Mouse (Mus musculus) CH12F3 (cell line): ENCODE measurements around the gene Nkd1.

Experiments
- in situ Hi-C: fragments of 300-500 bp; cut with MboI; formaldehyde crosslinking; loops from 2 replicates; pipeline ENCODE4 v1.14.3; 2020; ENCODE audit warnings: low sequenced_read_pairs

Gene Nkd1

DNA sequence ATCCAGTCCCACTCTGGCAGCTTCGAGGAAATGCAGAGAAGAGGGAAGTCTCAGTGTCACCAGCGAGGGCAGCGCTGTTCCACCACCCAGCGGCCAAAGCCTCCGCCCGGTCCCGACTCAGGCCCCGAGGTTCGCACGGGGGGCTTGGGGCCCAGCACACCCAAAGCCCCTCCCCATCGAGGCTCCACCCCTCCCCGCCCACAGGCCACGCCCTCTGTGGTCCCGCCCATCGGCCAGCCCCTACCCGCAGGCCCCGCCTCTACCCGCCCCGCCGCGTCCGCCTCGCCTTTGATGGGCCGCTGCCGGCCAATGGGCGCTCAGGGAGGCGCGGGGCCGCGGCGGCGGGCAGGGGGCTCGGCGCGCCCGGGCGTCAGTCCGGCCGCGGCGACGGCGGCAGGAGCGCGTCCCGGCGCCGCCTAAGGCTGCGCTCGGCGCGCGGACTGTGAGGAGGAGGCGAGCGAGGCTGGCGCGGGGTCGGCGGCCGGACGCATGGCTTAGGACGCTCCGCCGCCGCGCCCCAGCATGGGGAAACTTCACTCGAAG lies at the start of gene Nkd1:
Gene Nkd1, plus strand, starts transcription at position 370 of the 543 bp plus-strand sequence.
- in situ Hi-C loops, result no loop called here

- in situ Hi-C loops, result no loop called here
Measured at GRCm38 (mm10) chr8:88481290-88481689, 39.9 kb upstream of the Nkd1 start.

DNA sequence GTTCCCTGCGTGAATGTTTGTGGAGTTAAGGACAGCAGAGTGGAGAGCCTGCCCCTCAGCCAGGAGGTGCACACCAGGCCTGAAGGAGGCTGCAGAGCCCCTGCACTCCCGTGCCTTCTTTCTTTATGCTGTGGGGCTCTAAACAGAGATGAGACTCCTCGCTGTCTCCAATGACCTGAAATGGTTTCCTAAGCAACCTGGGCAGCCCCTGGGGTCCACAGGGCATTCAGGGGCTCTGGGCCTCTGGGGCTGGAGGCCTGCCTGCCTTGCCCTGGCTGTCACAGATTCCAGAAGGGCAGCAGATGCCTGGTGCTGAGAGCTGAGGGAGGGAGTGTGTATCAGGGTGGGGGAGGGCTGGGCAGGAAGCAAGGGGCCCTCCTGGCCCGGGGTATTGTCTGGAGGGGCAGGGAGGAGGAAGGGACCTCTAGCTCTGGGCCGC lies 32.7 kb upstream of the Nkd1 start:
- in situ Hi-C loops, result no loop called here

DNA sequence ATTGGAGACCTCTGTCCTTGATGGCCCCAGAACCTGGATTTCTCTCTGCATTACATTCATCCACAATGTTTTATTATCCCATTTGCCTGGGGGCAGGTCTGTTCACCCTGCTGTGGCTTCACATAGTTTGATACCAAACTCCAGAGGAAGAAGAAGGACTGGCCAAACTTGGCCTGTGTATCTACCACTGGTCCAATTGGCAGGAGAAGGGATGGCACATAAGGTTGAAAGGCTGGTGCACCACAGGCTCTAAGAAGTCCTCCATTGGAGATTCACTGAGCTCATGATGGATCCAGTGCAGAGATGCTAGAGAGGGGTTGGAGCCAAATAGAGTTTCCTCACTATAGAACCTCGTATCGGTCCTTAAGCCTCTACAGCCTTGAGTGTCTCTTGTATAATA lies 27.1 kb upstream of the Nkd1 start:
- in situ Hi-C loops, result no loop called here

DNA sequence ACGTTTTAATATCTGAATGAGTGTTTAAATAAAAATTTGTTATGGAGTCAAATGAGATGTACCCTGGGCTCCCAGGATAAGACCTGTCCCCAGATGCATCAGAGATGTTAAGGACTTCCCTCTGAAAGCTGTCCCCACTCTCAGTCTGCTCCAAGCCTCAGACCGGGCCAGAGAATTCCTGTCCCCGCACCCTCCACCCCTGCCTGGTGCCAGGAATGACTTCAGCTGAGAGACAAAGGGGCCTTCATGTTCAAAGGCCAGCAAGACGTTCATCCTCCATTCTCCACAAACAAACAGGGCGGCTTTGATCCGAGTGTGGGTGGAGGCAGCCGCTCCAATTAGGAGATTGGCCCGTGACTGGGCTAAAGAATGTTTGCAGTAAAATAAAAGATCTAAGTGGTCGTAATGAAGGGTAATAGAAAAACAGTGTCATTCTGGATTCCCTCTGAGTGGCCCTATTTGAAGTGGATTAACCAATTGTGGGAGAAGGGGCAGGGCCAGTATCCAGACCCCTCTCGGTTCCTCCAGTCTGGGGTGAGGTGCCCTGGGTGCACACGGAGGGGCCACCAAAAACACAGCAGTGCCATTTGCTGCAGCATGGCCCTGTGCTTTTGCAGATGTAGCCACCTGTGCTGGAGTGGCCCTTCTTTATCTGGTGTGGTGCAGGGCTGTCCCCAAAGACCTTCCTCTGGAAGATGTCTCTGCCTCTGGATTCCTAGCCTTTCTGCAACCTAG lies 25.9 kb upstream of the Nkd1 start:
- in situ Hi-C loops, result no loop called here

GRCm38 (mm10) chr8:88502143-88502542 lies 19.0 kb upstream of the Nkd1 start:
- in situ Hi-C loops, result no loop called here

DNA sequence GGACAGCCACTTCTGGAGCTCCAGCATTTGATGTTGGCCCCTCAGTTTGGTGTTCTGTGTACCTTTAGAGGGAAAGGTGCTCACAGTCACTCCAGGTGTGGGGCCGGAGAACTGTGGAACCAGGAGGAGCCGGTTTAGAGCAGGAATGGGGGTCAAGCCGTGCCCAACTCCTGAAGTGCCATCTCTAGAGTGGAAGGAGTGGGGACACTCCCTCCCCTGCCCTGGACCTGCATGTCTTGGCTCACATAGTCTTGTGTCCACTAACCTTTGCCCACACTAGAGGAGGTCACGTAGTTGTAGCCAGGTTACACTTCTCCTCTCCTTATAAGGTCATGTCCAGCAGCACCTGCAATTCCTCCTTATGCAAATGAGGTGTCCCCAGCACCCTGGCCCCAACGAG lies 14.2 kb upstream of the Nkd1 start:
- in situ Hi-C loops, result no loop called here

GRCm38 (mm10) chr8:88511061-88511460 lies 10.1 kb upstream of the Nkd1 start:
- in situ Hi-C loops, result no loop called here

DNA sequence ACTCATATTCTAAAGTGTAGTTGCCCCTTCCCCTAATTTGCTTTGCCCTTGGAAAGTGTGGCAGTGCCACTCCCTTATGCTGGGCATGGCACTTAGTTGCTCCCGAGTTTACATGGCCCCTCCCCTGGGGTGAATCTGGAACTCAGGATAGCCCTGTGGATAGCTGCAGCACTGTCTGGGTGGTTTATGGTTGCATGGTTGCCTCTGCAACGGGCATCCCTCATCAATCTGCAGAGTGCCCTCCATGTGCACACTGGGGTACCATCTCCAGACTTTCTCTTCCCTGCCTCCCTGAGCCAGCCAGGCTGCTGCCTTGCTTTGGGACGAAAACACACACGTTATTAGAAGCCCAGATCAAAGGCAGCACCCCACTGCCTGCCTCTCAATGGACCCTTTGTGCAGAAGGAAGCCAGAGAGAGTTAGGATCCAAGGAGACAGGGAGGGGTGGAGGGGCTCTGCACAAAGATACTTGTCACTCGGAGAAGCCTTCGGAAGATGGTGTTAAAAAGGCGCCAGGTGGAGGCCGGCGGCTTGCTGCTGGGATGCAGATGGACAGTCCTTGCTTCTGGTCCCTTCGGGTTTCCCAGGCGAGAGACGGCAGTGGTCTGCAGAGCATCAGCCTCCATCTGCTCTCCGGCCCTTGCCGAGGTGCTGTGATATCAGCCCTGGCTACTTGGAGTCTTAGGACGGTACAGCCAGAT lies 8.9 kb upstream of the Nkd1 start:
- in situ Hi-C loops, result no loop called here

- in situ Hi-C loops, result no loop called here
Measured at GRCm38 (mm10) chr8:88518047-88518446, 3.1 kb upstream of the Nkd1 start.

GRCm38 (mm10) chr8:88520381-88520780 lies 773 bp upstream of the Nkd1 start:
- in situ Hi-C loops, result no loop called here

DNA sequence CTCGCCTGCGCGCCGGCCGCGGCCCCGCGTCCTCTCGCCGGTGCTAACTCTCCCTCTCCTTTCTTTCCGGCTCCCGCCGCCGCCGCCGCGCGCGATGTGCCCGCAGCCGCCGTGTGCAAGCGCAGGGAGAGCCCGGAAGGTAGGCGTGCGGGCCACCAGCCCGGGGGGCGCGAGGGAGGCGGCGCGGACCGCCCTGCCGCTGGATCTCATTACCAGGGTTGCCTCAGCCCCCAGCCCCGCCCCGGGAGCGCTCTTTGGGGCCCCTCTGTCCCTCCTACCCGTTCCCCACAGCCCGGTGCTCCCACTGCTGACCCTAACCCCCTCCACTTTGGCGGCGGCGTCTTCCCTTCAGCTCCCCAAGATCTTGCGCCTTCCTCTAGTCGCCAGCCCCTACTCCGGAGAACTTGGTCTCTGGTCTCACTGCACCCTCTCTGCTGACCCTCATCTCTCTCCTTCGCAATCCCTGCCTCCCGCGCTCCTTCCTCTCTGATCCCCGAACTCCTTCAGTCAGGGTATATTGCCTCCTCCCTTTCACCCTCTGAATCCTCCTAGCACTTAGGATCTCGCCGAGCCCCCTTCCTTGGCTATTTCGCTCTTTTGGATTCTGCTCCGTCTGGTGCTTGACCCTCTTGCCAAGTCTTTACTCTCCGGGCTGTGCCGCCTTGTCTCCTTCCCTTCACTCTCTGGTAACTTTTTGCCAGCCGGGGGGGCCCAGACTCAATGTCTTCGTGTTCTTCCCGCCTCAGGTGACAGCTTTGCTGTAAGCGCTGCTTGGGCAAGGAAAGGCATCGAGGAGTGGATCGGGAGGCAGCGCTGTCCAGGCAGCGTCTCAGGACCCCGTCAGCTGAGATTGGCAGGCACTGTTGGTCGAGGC lies 624 bp downstream of the Nkd1 start:
- in situ Hi-C loops, result no loop called here

DNA sequence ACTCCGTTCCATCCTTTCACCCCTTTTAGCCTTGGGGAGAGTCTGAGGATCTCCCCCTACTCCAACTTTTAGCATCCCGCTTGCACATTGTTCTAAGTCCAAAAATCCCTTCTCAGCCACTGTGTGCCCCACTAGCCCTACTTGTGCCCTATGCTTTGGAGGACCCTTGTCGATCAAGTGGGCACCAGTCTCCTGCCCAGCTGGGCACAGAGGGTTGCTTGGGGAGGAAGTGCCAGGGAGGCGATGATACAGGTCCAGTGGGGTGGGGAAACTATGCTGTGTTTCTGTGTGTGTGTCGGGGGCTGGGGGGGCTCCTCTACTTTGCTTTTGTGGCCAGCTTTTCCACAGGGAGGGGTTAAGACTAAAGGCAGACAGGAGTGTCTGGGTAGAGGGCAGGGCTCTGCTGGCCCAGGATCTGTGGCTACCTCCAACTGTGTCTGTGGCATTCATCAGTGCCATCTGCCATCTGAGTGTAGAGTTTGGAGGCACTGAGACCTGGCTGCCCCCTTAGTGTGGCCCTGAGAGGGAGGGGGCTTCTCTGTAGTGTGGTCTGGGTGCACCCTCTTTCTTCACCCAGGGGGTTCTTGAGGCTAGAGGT lies 1.4 kb downstream of the Nkd1 start:
- in situ Hi-C loops, result no loop called here

DNA sequence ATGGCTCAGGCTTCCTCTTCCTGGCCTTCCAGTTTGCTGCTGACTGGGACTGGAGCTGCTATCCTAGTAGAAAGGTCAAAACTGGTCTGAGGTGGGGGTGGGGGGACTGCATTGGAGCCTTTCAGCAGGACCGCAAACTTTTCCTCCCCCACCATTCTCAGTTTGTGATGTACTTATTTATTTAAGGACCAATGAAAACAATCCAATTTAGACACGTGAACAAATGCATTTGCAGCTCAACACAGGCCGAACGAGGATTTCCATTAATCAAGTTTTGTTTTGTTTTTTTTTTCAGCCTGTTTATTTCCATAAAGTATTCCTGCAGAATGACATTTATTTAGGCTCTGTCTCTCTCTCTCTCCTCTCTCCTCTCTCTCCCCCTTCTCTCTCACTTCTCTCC lies 2.5 kb downstream of the Nkd1 start:
- in situ Hi-C loops, result no loop called here

- in situ Hi-C loops, result no loop called here
Measured at GRCm38 (mm10) chr8:88524132-88524531, 3.0 kb downstream of the Nkd1 start.

- in situ Hi-C loops, result no loop called here
Measured at GRCm38 (mm10) chr8:88524851-88525250, 3.7 kb downstream of the Nkd1 start.

DNA sequence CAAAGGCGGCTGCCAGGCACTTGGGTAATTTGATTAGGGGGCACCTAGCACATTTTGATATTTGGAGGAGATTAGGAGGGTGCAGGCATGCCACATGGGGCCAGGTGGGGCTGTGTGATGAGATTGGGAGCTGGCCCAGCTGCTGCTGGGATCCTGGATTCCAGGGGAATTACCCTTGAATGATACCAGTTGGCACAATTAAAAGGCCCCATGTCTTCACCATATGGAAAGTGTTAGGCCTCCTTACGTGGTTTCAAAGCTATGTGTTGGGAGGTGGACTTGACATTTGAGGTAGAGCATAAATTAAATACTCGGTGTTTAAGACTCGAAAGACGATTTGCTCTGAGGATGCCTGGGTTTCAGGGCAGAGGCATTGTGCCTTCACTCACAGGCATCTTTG lies 5.1 kb downstream of the Nkd1 start:
- in situ Hi-C loops, result no loop called here

DNA sequence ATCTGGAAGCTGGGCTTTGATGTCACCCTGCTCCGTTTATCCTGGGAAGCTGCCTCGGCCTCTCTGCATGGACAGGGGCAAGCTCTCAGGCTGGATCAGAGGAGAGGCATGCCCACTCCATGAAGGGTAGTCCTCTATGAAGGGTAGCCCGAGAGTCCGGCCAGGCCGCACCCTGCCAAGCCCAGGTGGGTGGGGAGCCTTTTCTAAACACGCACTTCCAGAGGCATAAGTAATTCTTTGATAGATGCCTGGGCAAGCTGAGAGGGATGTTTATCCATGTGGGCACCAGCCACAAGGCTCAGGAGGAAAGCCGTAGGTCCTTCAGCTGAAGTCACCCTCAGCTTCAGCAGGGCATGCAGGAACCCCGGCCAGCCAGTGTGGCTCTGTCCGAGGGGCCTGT lies 7.0 kb downstream of the Nkd1 start:
- in situ Hi-C loops, result no loop called here

- in situ Hi-C loops, result no loop called here
Measured at GRCm38 (mm10) chr8:88529798-88530197, 8.6 kb downstream of the Nkd1 start.

DNA sequence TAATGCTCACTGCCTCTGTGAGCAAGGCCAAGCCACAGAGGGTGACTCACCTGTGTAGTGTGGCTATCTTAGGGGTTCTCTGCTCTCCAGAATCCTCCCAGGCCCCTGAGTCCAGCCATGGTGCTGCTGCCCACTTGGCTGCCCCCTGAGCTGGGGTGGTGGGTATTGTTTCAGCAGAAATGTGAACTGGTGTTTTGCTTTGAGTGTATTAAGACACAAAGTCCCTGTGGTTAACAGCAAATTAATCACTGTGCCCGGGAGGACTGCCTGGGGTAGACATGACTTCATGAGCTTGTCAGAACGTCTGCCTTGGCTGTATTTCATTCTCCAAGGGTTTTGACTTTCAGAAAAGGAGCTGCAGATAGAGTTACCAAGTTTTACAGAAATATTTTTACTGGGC lies 15.9 kb downstream of the Nkd1 start:
- in situ Hi-C loops, result no loop called here
